Mouse (Mus musculus): ENCODE data around the gene Cep112. TPM values are rescaled to one million over a fixed set of nuclear protein-coding genes. Genes with fewer than 3 reads are reported as not detected.

Cep112 gene
- polyA plus RNA-seq, 1 experiment from 2014 or later, result 0.70 TPM

- WGBS (ENCODE audit: missing documents), result 95% methylated on average over 7 of the region's 7 CpGs
- no peaks in the 10 kb centered on the region for H3K36me3 ChIP-seq (ENCODE audit: inconsistent target)
Observed at GRCm38 (mm10) chr11:108423221-108423620, 1.8 kb upstream of the Cep112 start.

DNA sequence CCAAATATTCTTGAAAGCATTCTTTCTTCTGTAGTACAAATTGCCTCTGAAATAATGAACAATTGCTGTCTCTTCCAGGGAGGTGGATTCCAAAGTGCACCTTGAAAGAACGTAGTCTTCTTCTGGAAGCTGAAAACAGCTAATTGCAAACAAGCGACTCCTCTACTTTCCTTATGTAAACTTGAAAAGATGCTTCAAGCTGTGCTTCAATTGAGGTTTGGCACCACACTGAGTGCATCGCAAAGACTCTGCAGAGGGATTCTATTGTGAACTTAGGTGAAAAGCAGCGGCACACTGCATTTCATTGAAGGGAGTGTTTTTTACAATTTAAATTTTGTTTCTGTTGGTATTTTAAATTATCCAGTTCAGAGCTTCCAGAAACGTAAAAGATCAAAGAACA, 881 bp upstream of the Cep112 start:
- Histone ChIP-seq H3K27ac (no peak overlapping the region), H3K36me3 (ENCODE audit: inconsistent target) (no peaks in the 10 kb centered on the region), H3K4me3 (ENCODE audit: inconsistent target) (no peak overlapping the region), H3K79me2 (ENCODE audit: inconsistent target) (no peaks in the 10 kb centered on the region)
- 60% methylated on average over 5 of the region's 5 CpGs for WGBS (ENCODE audit: missing documents)

More at GRCm38 (mm10) chr11:108423221-108423620, 1.8 kb upstream of the Cep112 start:
- Histone ChIP-seq H3K27ac (no peak overlapping the region), H3K79me2 (ENCODE audit: inconsistent target) (no peaks in the 10 kb centered on the region), H3K4me3 (ENCODE audit: inconsistent target) (no peak overlapping the region)

- H3K36me3 ChIP-seq (ENCODE audit: inconsistent target), result no peaks in the 10 kb centered on the region
- no peaks in the 10 kb centered on the region for H3K79me2 ChIP-seq (ENCODE audit: inconsistent target)
- H3K27ac ChIP-seq, result no peak overlapping the region
- 19% methylated on average over 14 of the region's 14 CpGs for WGBS (ENCODE audit: missing documents)
- no peak overlapping the region; the same call in 1 of the 2 replicates for H3K4me3 ChIP-seq (ENCODE audit: inconsistent target)
Observed at GRCm38 (mm10) chr11:108425592-108425921, 565 bp downstream of the Cep112 start.

- H3K79me2 ChIP-seq (ENCODE audit: inconsistent target), result no peaks in the 10 kb centered on the region
Observed at GRCm38 (mm10) chr11:108426086-108426485, 1.1 kb downstream of the Cep112 start.

DNA sequence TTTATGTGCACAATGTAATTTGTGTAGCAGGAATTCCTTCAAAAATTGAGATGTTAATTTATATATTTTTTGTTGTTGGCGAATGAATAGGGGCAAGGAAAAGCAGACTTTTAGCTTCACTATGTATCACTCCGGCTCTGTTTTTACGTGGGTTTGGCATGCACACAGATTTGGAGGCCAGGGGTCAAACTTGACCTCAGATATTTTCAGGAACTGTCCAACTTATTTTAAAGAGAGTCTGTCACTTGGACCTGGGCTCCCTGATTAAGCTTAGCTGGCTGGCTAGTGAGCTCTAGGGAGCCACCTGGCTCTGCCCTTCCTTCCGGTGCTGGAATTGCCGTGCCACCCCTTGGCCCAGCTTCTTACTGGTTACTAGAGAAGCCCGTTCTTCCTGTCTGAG, 2.2 kb downstream of the Cep112 start:
- 85% methylated on average over 6 of the region's 6 CpGs for WGBS (ENCODE audit: missing documents)
- Histone ChIP-seq H3K79me2 (ENCODE audit: inconsistent target) (no peaks in the 10 kb centered on the region), H3K4me3 (ENCODE audit: inconsistent target) (no peak overlapping the region), H3K36me3 (ENCODE audit: inconsistent target) (no peaks in the 10 kb centered on the region), H3K27ac (no peak overlapping the region)

More at GRCm38 (mm10) chr11:108426086-108426485, 1.1 kb downstream of the Cep112 start:
- Histone ChIP-seq H3K27ac (no peak overlapping the region), H3K4me3 (ENCODE audit: inconsistent target) (no peak overlapping the region), H3K36me3 (ENCODE audit: inconsistent target) (no peaks in the 10 kb centered on the region)
- WGBS (ENCODE audit: missing documents), result 93% methylated on average over 3 of the region's 3 CpGs

DNA sequence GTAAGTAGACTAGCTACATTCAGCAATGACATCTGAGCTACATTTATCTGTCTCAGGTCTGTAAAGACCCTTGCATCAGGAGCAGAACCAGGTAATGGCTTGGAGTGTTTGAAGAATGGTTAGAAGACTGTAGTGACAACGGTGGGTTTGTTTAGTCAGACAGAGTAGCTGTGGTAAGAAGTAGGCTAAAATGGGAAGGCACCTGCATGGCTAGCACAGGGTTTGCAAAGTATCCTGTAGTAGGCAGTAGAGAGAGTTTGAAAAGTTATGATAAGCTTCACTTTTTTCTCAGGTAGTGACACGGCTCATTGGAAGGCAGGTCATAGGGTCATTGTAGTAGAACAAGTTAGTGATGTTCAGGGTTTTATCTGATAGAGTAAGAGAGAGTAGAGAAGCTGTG, 4.1 kb downstream of the Cep112 start:
- 64% methylated on average over 2 of the region's 2 CpGs for WGBS (ENCODE audit: missing documents)
- Histone ChIP-seq H3K79me2 (ENCODE audit: inconsistent target) (no peaks in the 10 kb centered on the region), H3K4me3 (ENCODE audit: inconsistent target) (no peak overlapping the region), H3K27ac (no peak overlapping the region), H3K36me3 (ENCODE audit: inconsistent target) (no peaks in the 10 kb centered on the region)

- H3K4me3 ChIP-seq (ENCODE audit: inconsistent target), result no peak overlapping the region
- H3K36me3 ChIP-seq (ENCODE audit: inconsistent target), result no peaks in the 10 kb centered on the region
- no peaks in the 10 kb centered on the region for H3K79me2 ChIP-seq (ENCODE audit: inconsistent target)
- WGBS (ENCODE audit: missing documents), result 94% methylated on average over 11 of the region's 11 CpGs
- H3K27ac ChIP-seq, result no peak overlapping the region
Observed at GRCm38 (mm10) chr11:108443893-108444563, 19.0 kb downstream of the Cep112 start.

GRCm38 (mm10) chr11:108447148-108447547, 22.2 kb downstream of the Cep112 start:
- H3K27ac ChIP-seq, result no peak overlapping the region
- H3K36me3 ChIP-seq (ENCODE audit: inconsistent target), result no peaks in the 10 kb centered on the region
- H3K4me3 ChIP-seq (ENCODE audit: inconsistent target), result no peak overlapping the region
- H3K79me2 ChIP-seq (ENCODE audit: inconsistent target), result no peaks in the 10 kb centered on the region

GRCm38 (mm10) chr11:108449811-108450210, 24.8 kb downstream of the Cep112 start:
- Histone ChIP-seq H3K79me2 (ENCODE audit: inconsistent target) (no peaks in the 10 kb centered on the region), H3K27ac (no peak overlapping the region), H3K36me3 (ENCODE audit: inconsistent target) (no peaks in the 10 kb centered on the region), H3K4me3 (ENCODE audit: inconsistent target) (no peak overlapping the region)
- 33% methylated on average over 3 of the region's 3 CpGs for WGBS (ENCODE audit: missing documents)

- H3K4me3 ChIP-seq (ENCODE audit: inconsistent target), result no peak overlapping the region
- H3K36me3 ChIP-seq (ENCODE audit: inconsistent target), result no peaks in the 10 kb centered on the region
- H3K79me2 ChIP-seq (ENCODE audit: inconsistent target), result no peaks in the 10 kb centered on the region
- no peak overlapping the region for H3K27ac ChIP-seq
- 80% methylated on average over 3 of the region's 3 CpGs for WGBS (ENCODE audit: missing documents)
Observed at GRCm38 (mm10) chr11:108459599-108459998, 34.6 kb downstream of the Cep112 start.

DNA sequence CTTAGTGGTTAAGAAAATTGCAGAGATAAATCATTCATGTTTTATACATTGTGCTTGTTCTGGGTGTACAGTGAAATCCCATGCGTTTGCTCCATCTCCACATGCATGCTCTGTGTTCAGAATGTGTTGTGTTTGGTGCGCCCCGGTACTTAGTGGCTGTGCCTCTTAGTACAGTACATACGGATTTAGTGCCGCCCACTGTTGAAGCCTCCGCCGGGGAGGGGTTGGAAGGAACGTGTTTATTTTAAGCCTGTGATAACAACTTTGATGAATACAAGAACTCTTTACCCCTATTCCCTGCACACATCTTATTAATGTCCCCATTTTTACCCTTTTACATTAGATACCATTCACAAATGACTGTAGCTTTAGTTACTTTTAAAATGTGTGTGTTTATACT, 39.1 kb downstream of the Cep112 start:
- Histone ChIP-seq H3K27ac (no peak overlapping the region), H3K36me3 (ENCODE audit: inconsistent target) (no peaks in the 10 kb centered on the region), H3K79me2 (ENCODE audit: inconsistent target) (no peaks in the 10 kb centered on the region), H3K4me3 (ENCODE audit: inconsistent target) (no peak overlapping the region)
- WGBS (ENCODE audit: missing documents), result 94% methylated on average over 8 of the region's 8 CpGs

- no peaks in the 10 kb centered on the region for H3K36me3 ChIP-seq (ENCODE audit: inconsistent target)
- no peaks in the 10 kb centered on the region for H3K79me2 ChIP-seq (ENCODE audit: inconsistent target)
- no peak overlapping the region for H3K27ac ChIP-seq
- 95% methylated on average over 4 of the region's 4 CpGs for WGBS (ENCODE audit: missing documents)
- H3K4me3 ChIP-seq (ENCODE audit: inconsistent target), result no peak overlapping the region
Observed at GRCm38 (mm10) chr11:108464715-108465301, 39.8 kb downstream of the Cep112 start.

DNA sequence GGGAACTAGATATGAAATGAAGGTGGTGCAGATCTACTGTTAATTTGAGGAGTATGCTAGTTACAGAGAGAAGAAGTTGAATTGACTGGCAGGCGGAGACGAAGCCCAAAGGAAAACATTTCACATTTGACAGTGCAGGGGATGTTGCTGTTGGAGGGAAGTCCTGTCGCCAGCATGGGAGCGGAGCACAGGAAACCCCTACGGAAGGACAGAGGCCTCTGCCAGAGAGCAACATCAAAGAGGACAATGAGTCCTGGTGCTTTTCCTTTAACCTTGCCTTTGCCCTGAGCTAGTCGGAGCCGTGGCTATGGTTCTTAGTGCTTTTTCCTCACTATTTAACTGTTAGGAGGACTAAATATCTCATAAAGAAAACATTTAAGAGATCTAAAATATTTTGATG, 50.7 kb downstream of the Cep112 start:
- Histone ChIP-seq H3K36me3 (ENCODE audit: inconsistent target) (no peaks in the 10 kb centered on the region), H3K4me3 (ENCODE audit: inconsistent target) (no peak overlapping the region), H3K79me2 (ENCODE audit: inconsistent target) (no peaks in the 10 kb centered on the region), H3K27ac (no peak overlapping the region)
- 32% methylated on average over 7 of the region's 7 CpGs for WGBS (ENCODE audit: missing documents)

- Histone ChIP-seq H3K4me3 (ENCODE audit: inconsistent target) (no peak overlapping the region), H3K27ac (no peak overlapping the region), H3K36me3 (ENCODE audit: inconsistent target) (no peaks in the 10 kb centered on the region), H3K79me2 (ENCODE audit: inconsistent target) (no peaks in the 10 kb centered on the region)
- 92% methylated on average over 1 of the region's 1 CpGs for WGBS (ENCODE audit: missing documents)
Observed at GRCm38 (mm10) chr11:108476226-108476625, 51.2 kb downstream of the Cep112 start.

- H3K36me3 ChIP-seq (ENCODE audit: inconsistent target), result no peaks in the 10 kb centered on the region
- H3K27ac ChIP-seq, result no peak overlapping the region
- H3K79me2 ChIP-seq (ENCODE audit: inconsistent target), result no peaks in the 10 kb centered on the region
- 83% methylated on average over 4 of the region's 4 CpGs for WGBS (ENCODE audit: missing documents)
- no peak overlapping the region for H3K4me3 ChIP-seq (ENCODE audit: inconsistent target)
Observed at GRCm38 (mm10) chr11:108483976-108484375, 59.0 kb downstream of the Cep112 start.

GRCm38 (mm10) chr11:108488256-108488655, 63.3 kb downstream of the Cep112 start:
- Histone ChIP-seq H3K79me2 (ENCODE audit: inconsistent target) (no peaks in the 10 kb centered on the region), H3K27ac (no peak overlapping the region), H3K4me3 (ENCODE audit: inconsistent target) (no peak overlapping the region), H3K36me3 (ENCODE audit: inconsistent target) (no peaks in the 10 kb centered on the region)
- 85% methylated on average over 2 of the region's 2 CpGs for WGBS (ENCODE audit: missing documents)

Data from macrophage (primary cell).